Mouse (Mus musculus) natural killer cell, adult 2 months (primary cell): ENCODE results near the gene Rrnad1.
"Not testable (repeated sequence)": the region's sequence is repeated elsewhere in the genome, so short reads cannot be mapped to it uniquely, and the experiment has no call there.

Experiments
- DNase-seq, 2 experiments: peaks; one replicate each; pipeline ENCODE4 v3.0.0; 2022; ENCODE audit warnings: low spot score in 2 of 2

Rrnad1 gene

GRCm38 (mm10) chr3:87918551-87918950 is 12.0 kb downstream of the Rrnad1 start:
- no peak for DNase-seq

GRCm38 (mm10) chr3:87916990-87917389 is 13.5 kb downstream of the Rrnad1 start:
- DNase-seq = no peak

- no peak for DNase-seq
Observed at GRCm38 (mm10) chr3:87913891-87914290, 16.6 kb downstream of the Rrnad1 start.

- no peak for DNase-seq
Observed at GRCm38 (mm10) chr3:87913491-87913890, 17.0 kb downstream of the Rrnad1 start.

GRCm38 (mm10) chr3:87910573-87911141 is 19.9 kb downstream of the Rrnad1 start:
- DNase-seq = peak in 1 of 2 experiments; percentile 22

GRCm38 (mm10) chr3:87909874-87910273 is 20.6 kb downstream of the Rrnad1 start:
- no peak for DNase-seq

- DNase-seq = no peak
Observed at GRCm38 (mm10) chr3:87909381-87909780, 21.1 kb downstream of the Rrnad1 start.

GRCm38 (mm10) chr3:87907906-87908305 is 22.6 kb downstream of the Rrnad1 start:
- DNase-seq = no peak

- no peak for DNase-seq
Observed at GRCm38 (mm10) chr3:87906981-87907857, 23.3 kb downstream of the Rrnad1 start.

GRCm38 (mm10) chr3:87906601-87906980 is 23.9 kb downstream of the Rrnad1 start:
- DNase-seq = no peak

- peak; percentile 93 to 94 for DNase-seq
Observed at GRCm38 (mm10) chr3:87905880-87906485, 24.5 kb downstream of the Rrnad1 start, which contains the start of gene Hdgf. TSS of gene Hdgf (plus strand) at chr3:87906321.

GRCm38 (mm10) chr3:87903821-87904220 is 26.7 kb downstream of the Rrnad1 start:
- no peak for DNase-seq

GRCm38 (mm10) chr3:87901959-87902358 is 28.6 kb downstream of the Rrnad1 start:
- DNase-seq = not testable (repeated sequence)

GRCm38 (mm10) chr3:87901036-87901624 is 29.4 kb downstream of the Rrnad1 start:
- DNase-seq = no peak

GRCm38 (mm10) chr3:87899776-87900175 is 30.7 kb downstream of the Rrnad1 start:
- DNase-seq = no peak

GRCm38 (mm10) chr3:87899266-87899665 is 31.3 kb downstream of the Rrnad1 start:
- no peak for DNase-seq

- no peak for DNase-seq
Observed at GRCm38 (mm10) chr3:87893367-87893905, 37.1 kb downstream of the Rrnad1 start.

- no peak for DNase-seq
Observed at GRCm38 (mm10) chr3:87891481-87891880, 39.0 kb downstream of the Rrnad1 start.

- DNase-seq = not testable (repeated sequence)
Observed at GRCm38 (mm10) chr3:87887400-87887799, 43.1 kb downstream of the Rrnad1 start.

- no peak for DNase-seq
Observed at GRCm38 (mm10) chr3:87886416-87886815, 44.1 kb downstream of the Rrnad1 start.

GRCm38 (mm10) chr3:87886004-87886365 is 44.5 kb downstream of the Rrnad1 start:
- DNase-seq = no peak
